Mouse (Mus musculus) forebrain, embryonic 16.5 days (tissue): Measurements from ENCODE around the gene Cd160. TPM values are rescaled to one million over a fixed set of nuclear protein-coding genes. Genes with fewer than 3 reads are reported as not detected.
A peak's percentile ranks its signal among the peaks of the same experiment; 100 is the strongest.

Experiments used
- ATAC-seq: fragments of 200-750 bp; cut with Nextera tagmentation; 2 replicates; pipeline ENCODE4 v1.8.0; 2017; ENCODE audit warnings: mild to moderate bottlenecking, moderate library complexity
- H3K27ac ChIP-seq: fragments of 300-500 bp; sonication (generic); 2 replicates; pipeline ENCODE4 v1.5.1; 2014; ENCODE audit warnings: low read length, control low read depth
- H3K27me3 ChIP-seq: fragments of 300-500 bp; sonication (generic); replicated peaks from 2 replicates; pipeline ENCODE4 v1.6.1; 2014; ENCODE audit warnings: low read length; ENCODE audit not compliant: control insufficient read depth, insufficient read depth
- H3K36me3 ChIP-seq: fragments of 300-500 bp; sonication (generic); 2 replicates; pipeline ENCODE4 v1.6.1; 2014; ENCODE audit not compliant: control insufficient read depth, insufficient read depth
- H3K4me1 ChIP-seq: fragments of 300-500 bp; sonication (generic); replicated peaks from 2 replicates; pipeline ENCODE4 v1.6.1; 2014; ENCODE audit warnings: low read length; ENCODE audit not compliant: control insufficient read depth, insufficient read depth
- H3K4me2 ChIP-seq: fragments of 300-500 bp; sonication (generic); 2 replicates; pipeline ENCODE4 v1.6.1; 2014; ENCODE audit warnings: mild to moderate bottlenecking, low read length, control low read depth
- H3K4me3 ChIP-seq: fragments of 300-500 bp; sonication (generic); replicated peaks from 2 replicates; pipeline ENCODE4 v1.5.1; 2014; ENCODE audit warnings: mild to moderate bottlenecking, low read length, control low read depth
- H3K9ac ChIP-seq: fragments of 300-500 bp; sonication (generic); replicated peaks from 2 replicates; pipeline ENCODE4 v1.6.1; 2014; ENCODE audit warnings: low read depth, low read length, control low read depth
- H3K9me3 ChIP-seq: fragments of 300-500 bp; sonication (generic); 2 replicates; pipeline ENCODE4 v1.6.1; 2016; ENCODE audit warnings: low read length; ENCODE audit not compliant: control insufficient read depth
- WGBS: fragments of 180-500 bp; shearing (Covaris S2); extraction: QIAGEN DNeasy Blood & Tissue Kit; methylation state at CpG from one replicate; pipeline ENCODE4 v1.1.7; 2014; 5-methylcytosine and 5-hydroxymethylcytosine counted together
- polyA plus RNA-seq: library from polyadenylated mRNA; unstranded; fragments of >200 nt; fragmentation: Nextera tagmentation; extraction: Ambion mirVana; gene quantifications from 2 replicates; pipeline ENCODE4 v1.2.1, GENCODE M21; 2015

Cd160 gene
- polyA plus RNA-seq: 0.08 and 0.22 TPM in 2 replicates

DNA sequence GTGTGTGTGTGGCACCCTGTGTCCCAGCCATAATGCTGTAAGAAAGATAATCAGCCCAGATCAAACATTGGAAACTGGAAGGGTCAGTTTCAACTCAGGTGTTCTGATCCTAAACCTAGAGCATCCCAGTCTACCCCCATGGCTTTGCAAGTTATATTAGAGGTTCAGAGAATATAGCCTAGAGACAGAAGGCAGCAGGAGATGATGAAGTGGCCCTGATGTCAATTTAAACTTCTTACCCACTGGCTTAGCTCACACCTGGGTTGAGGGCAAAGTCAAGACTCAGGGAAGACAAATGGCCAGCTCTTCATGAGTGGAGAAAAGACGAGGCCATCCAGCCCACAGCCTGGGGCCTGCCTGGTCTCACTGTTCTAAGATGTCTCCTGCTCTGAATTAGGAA, at the start of gene Cd160, which contains the start of gene Pdzk1:
Gene Cd160 (minus strand): TSS at position 368 of the 400 bp plus-strand sequence.
Gene Pdzk1 (plus strand): TSS at position 301 of the 400 bp plus-strand sequence.
- H3K9me3 ChIP-seq: no peaks in the 10 kb centered on the region

DNA sequence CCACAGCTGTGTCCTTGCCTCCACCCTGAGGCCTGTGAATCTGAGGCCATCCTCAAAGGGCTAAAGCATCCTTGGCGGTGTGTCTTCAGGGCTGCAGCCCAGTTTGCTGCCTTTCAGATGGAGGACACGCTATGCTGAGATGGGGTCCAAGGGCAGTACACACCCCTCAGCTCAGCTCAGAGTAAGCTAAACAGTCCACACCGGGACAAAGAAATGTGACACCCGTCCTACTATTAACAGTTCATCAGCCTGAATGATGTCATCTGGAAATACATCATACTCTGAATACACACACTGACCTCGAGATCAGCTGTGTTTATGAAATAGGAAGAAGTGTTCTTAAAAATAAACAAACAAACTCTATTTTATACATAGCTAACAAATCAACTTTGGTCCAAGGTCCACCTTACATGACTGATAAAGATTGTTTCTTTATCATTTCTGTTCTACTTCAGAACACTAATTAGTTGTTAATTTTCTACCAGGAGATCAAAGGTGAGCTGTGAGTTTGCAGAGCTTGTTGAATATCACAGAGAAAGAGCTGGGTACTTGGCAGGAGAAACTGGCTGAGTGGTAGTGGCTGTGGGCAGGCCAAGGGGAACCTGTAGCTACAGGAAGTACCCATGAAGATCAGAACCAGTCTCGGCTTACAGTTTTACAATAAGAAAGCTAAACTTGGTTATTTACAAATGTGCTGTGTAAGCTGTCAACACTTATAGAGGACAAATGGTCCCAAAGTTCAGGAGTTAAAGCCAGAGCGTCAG, 45.8 kb upstream of the Cd160 start:
- WGBS: 90% methylated on average over 7 of the region's 7 CpGs

More for the DNA sequence above, at the start of gene Cd160, which contains the start of gene Pdzk1:
- 61% methylated on average over 1 of the region's 1 CpGs for WGBS
- Histone ChIP-seq H3K4me1 (peaks cover 4% of the 10 kb centered on the region; the same call in 1 of the 2 replicates), H3K27ac (no peak within 1 kb of the TSS), H3K4me2 (no peak within 1 kb of the TSS), H3K4me3 (no peak within 1 kb of the TSS), H3K9ac (peak within 1 kb of the TSS; percentile 1; the same call in 1 of the 2 replicates), H3K27me3 (no peaks in the 10 kb centered on the region), H3K36me3 (no peaks in the 10 kb centered on the region)
- ATAC-seq: no peak

DNA sequence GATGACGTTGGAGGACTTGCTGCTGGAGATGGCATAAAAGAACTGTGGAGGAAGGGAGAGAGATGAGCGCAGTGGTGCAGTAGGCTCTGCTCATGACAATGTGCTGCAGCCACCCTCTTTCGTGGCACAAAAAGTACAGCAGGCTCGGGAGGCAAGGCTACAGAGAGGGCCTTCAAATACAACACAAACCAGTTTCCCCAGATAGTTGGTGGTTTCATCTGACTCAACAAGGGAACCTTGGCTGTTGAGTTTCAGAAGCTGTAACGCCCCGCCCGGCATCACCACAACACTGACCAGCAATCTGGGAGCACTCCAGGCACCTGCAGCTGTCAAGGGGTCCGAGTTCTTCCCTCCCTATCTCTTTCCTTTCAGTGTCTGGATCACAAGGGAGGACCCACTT, 43.4 kb upstream of the Cd160 start:
- Histone ChIP-seq H3K9me3 (no peaks in the 10 kb centered on the region), H3K4me3 (no peak overlapping the region), H3K9ac (no peak overlapping the region), H3K27ac (no peak overlapping the region), H3K36me3 (peaks cover 31% of the 10 kb centered on the region), H3K4me2 (no peak overlapping the region), H3K4me1 (no peaks in the 10 kb centered on the region), H3K27me3 (no peaks in the 10 kb centered on the region)
- ATAC-seq: no peak
- WGBS: 95% methylated on average over 8 of the region's 8 CpGs

More for the DNA sequence above, 45.8 kb upstream of the Cd160 start:
- peaks cover 26% of the 10 kb centered on the region for H3K36me3 ChIP-seq
- no peak overlapping the region for H3K4me2 ChIP-seq
- H3K4me1 ChIP-seq: no peaks in the 10 kb centered on the region
- no peak overlapping the region for H3K9ac ChIP-seq
- H3K27ac ChIP-seq: no peak overlapping the region
- ATAC-seq: no peak
- no peaks in the 10 kb centered on the region for H3K27me3 ChIP-seq
- no peak overlapping the region for H3K4me3 ChIP-seq
- no peaks in the 10 kb centered on the region for H3K9me3 ChIP-seq

DNA sequence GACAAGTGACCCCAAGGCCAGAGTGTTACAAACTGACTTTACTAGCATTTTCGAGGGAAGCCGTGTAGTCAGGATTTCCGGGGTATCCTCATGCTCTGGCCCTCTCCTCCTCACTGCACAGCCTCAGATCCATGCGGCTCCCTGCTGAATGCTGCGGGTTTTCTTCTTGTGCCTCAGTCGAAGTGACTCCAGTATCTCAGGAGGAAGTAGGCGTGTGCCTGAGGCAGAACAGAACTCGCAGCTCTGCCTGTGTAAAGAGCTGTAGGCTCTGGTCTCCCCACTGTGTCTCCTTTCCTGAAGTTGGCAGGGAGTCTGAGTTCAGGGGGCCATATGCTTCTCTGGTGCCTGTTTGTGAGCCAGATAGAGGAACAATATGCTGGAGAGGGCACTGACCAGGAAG, 41.9 kb upstream of the Cd160 start:
- Histone ChIP-seq H3K4me3 (no peak overlapping the region), H3K36me3 (peaks cover 31% of the 10 kb centered on the region), H3K9me3 (no peaks in the 10 kb centered on the region), H3K27ac (no peak overlapping the region), H3K4me1 (no peaks in the 10 kb centered on the region), H3K9ac (no peak overlapping the region), H3K4me2 (no peak overlapping the region), H3K27me3 (no peaks in the 10 kb centered on the region)
- ATAC-seq: no peak
- WGBS: 89% methylated on average over 8 of the region's 8 CpGs

- ATAC-seq: no peak
- 94% methylated on average over 2 of the region's 2 CpGs for WGBS
- no peaks in the 10 kb centered on the region for H3K27me3 ChIP-seq
- H3K36me3 ChIP-seq: peaks cover 31% of the 10 kb centered on the region
- no peak overlapping the region for H3K9ac ChIP-seq
- H3K27ac ChIP-seq: no peak overlapping the region
- no peak overlapping the region for H3K4me2 ChIP-seq
- H3K4me3 ChIP-seq: no peak overlapping the region
- no peaks in the 10 kb centered on the region for H3K9me3 ChIP-seq
- no peaks in the 10 kb centered on the region for H3K4me1 ChIP-seq
Observed at GRCm38 (mm10) chr3:96870270-96870669, 41.1 kb upstream of the Cd160 start.

DNA sequence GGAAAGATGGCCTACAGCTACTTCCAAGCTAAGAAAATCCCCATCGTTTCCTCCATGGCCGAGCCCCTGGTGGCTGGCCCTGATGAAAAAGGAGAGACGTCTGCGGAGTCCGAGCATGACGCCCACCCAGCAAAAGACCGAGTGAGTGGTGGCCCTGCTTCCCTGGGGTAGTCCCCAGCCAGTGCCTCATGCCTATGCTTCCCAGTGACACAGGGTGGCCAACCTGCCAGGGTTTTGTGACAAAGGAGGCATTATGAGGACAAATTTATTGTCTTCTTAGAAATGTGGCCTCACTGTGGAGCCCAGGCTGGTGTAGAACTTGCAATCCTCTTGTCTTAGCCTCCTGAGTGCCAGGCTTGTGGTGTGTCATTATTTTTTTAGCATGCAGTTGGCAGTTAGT, 39.9 kb upstream of the Cd160 start:
- no peak overlapping the region for H3K9ac ChIP-seq
- H3K9me3 ChIP-seq: no peaks in the 10 kb centered on the region
- no peaks in the 10 kb centered on the region for H3K4me1 ChIP-seq
- peaks cover 31% of the 10 kb centered on the region for H3K36me3 ChIP-seq
- no peak overlapping the region for H3K27ac ChIP-seq
- WGBS: 93% methylated on average over 7 of the region's 7 CpGs
- H3K4me3 ChIP-seq: no peak overlapping the region
- no peak for ATAC-seq
- H3K27me3 ChIP-seq: no peaks in the 10 kb centered on the region
- no peak overlapping the region for H3K4me2 ChIP-seq

GRCm38 (mm10) chr3:96868566-96868965, 39.4 kb upstream of the Cd160 start:
- WGBS: 95% methylated on average over 8 of the region's 8 CpGs
- no peak overlapping the region for H3K27ac ChIP-seq
- H3K4me2 ChIP-seq: no peak overlapping the region
- no peak overlapping the region for H3K4me3 ChIP-seq
- no peak overlapping the region for H3K9ac ChIP-seq
- H3K27me3 ChIP-seq: no peaks in the 10 kb centered on the region
- ATAC-seq: no peak
- no peaks in the 10 kb centered on the region for H3K4me1 ChIP-seq
- no peaks in the 10 kb centered on the region for H3K9me3 ChIP-seq
- H3K36me3 ChIP-seq: peaks cover 27% of the 10 kb centered on the region

GRCm38 (mm10) chr3:96867863-96868262, 38.7 kb upstream of the Cd160 start:
- no peak for ATAC-seq
- 88% methylated on average over 3 of the region's 3 CpGs for WGBS
- H3K4me1 ChIP-seq: no peaks in the 10 kb centered on the region
- H3K9me3 ChIP-seq: no peaks in the 10 kb centered on the region
- H3K27ac ChIP-seq: no peak overlapping the region
- H3K27me3 ChIP-seq: no peaks in the 10 kb centered on the region
- no peak overlapping the region for H3K4me2 ChIP-seq
- peaks cover 22% of the 10 kb centered on the region for H3K36me3 ChIP-seq
- no peak overlapping the region for H3K9ac ChIP-seq
- H3K4me3 ChIP-seq: no peak overlapping the region

DNA sequence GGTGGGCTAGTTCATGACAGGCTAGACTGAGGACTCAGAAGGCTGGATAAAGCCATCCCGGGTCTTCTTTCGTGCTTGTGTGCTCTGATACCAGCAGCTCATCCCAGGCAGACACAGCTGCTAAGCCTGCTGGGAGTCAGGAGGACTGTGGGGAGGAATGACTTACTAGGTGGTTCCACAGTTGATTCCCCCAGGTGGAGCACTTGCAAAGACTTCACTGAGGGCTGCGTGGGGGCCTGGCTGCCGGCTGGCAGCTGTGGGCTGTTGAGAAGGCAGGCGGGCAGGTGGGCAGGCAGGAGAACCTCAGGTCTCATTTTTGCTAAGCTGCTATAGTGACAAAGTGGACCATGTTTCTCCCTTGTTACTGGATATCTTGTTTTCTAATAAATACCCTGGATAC, 31.3 kb upstream of the Cd160 start:
- Histone ChIP-seq H3K27ac (no peak overlapping the region), H3K36me3 (no peaks in the 10 kb centered on the region), H3K4me3 (no peak overlapping the region), H3K9ac (no peak overlapping the region), H3K27me3 (no peaks in the 10 kb centered on the region), H3K9me3 (no peaks in the 10 kb centered on the region), H3K4me1 (no peaks in the 10 kb centered on the region), H3K4me2 (no peak overlapping the region)
- ATAC-seq: no peak
- 91% methylated on average over 5 of the region's 5 CpGs for WGBS
